Mouse (Mus musculus) neural tube, embryonic 14.5 days (tissue): ENCODE results near the gene March8. TPM values are rescaled to one million over a fixed set of nuclear protein-coding genes. Genes with fewer than 3 reads are reported as not detected.

Experiments
- ATAC-seq: fragments of 200-750 bp; cut with Nextera tagmentation; 2 replicates; pipeline ENCODE4 v1.8.0; 2017; ENCODE audit warnings: low read depth, mild to moderate bottlenecking, moderate TSS enrichment, moderate library complexity
- H3K27ac ChIP-seq: fragments of 300-500 bp; sonication (generic); 2 replicates; pipeline ENCODE4 v1.5.1; 2014; ENCODE audit warnings: low read depth, mild to moderate bottlenecking, control low read depth, low read length, moderate library complexity, mixed read lengths
- H3K27me3 ChIP-seq: fragments of 300-500 bp; sonication (generic); 2 replicates; pipeline ENCODE4 v1.6.1; 2014; ENCODE audit warnings: low read length; ENCODE audit not compliant: control insufficient read depth, insufficient read depth
- H3K36me3 ChIP-seq: fragments of 300-500 bp; sonication (generic); 2 replicates; pipeline ENCODE4 v1.6.1; 2014; ENCODE audit warnings: low read length, mixed read lengths; ENCODE audit not compliant: control insufficient read depth, insufficient read depth
- H3K4me1 ChIP-seq: fragments of 300-500 bp; sonication (generic); 2 replicates; pipeline ENCODE4 v1.6.1; 2014; ENCODE audit warnings: low read length; ENCODE audit not compliant: control insufficient read depth, insufficient read depth
- H3K4me2 ChIP-seq: fragments of 300-500 bp; sonication (generic); 2 replicates; pipeline ENCODE4 v1.6.1; 2014; ENCODE audit warnings: mild to moderate bottlenecking, low read depth, low read length, control low read depth
- H3K4me3 ChIP-seq: fragments of 300-500 bp; sonication (generic); 2 replicates; pipeline ENCODE4 v1.5.1; 2014; ENCODE audit warnings: low read depth, low read length, control low read depth, mixed read lengths
- H3K9ac ChIP-seq: fragments of 300-500 bp; sonication (generic); replicated peaks from 2 replicates; pipeline ENCODE4 v1.6.1; 2014; ENCODE audit warnings: low read depth, mild to moderate bottlenecking, control low read depth, low read length, mixed read lengths
- H3K9me3 ChIP-seq: fragments of 300-500 bp; sonication (generic); 2 replicates; pipeline ENCODE4 v1.6.1; 2016; ENCODE audit warnings: low read length; ENCODE audit not compliant: control insufficient read depth
- WGBS: fragments of 180-500 bp; shearing (Covaris S2); extraction: QIAGEN DNeasy Blood & Tissue Kit; methylation state at CpG from one replicate; pipeline ENCODE4 v1.1.7; 2014; 5-methylcytosine and 5-hydroxymethylcytosine counted together
- polyA plus RNA-seq: library from polyadenylated mRNA; unstranded; fragments of >200 nt; fragmentation: Nextera tagmentation; extraction: Ambion mirVana; gene quantifications from 2 replicates; pipeline ENCODE4 v1.2.1, GENCODE M21; 2014

The March8 gene
- polyA plus RNA-seq, 1 experiment from 2014 or later = 72.8 TPM

DNA sequence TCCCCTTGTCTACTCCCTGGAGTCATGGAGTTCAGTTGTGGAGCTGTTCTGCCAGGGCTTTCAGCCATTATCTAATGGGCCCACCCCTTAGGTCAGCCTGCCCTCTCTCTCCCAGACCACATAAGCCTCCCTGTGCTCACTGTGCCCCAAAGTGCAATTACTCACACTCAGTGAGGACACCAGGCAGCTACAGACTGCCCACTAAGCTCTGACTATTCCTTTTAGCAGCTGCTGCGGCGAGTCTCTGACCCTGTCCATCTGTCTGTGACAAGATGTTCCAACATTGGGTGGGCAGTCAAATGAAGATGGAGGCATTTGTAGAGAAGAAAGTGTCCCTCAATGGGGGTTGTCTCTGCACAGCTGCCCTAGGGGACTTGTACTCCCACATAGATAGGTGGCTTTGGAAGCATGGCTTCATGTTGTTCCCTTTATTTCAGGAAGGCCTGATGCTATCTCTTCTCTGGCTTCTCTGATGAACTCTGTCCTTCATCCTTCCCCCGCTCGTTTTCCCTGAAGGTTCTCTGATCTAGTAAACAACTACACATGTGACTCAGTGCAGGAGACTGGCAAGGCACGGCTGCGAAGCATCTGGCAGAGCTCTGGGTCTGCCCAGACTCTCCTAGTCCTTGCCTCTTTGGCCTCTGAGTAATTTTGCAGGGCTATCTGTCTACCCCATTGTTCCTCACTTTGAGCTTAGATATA, 70.3 kb downstream of the March8 start:
- Histone ChIP-seq H3K4me3 (no peak overlapping the region), H3K4me1 (no peaks in the 10 kb centered on the region), H3K36me3 (peaks cover 10% of the 10 kb centered on the region; the same call in 1 of the 2 replicates), H3K27ac (no peak overlapping the region), H3K9ac (no peak overlapping the region), H3K9me3 (no peaks in the 10 kb centered on the region), H3K4me2 (no peak overlapping the region), H3K27me3 (no peaks in the 10 kb centered on the region)
- 90% methylated on average over 6 of the region's 6 CpGs for WGBS
- ATAC-seq = no peak

DNA sequence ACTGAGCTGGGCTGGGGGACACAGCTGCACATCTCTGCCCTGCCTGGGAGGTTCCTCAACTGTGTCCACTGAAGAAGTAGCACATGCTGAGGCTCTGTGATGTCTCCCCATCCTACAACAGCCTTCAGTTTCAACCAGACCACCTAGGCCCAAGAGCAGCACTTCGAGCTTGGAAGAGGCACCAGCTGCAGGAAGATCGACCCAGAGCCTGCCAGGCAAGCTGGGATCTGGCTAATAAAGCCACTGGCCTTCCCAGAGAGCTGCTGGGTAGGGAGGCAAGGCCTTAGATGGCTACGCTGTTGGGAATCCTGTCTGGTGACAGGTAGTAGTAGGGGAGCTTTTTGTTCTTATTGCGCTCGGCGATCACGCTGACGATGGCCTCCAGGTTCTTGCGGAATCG, 72.6 kb downstream of the March8 start:
- Histone ChIP-seq H3K36me3 (peaks cover 10% of the 10 kb centered on the region; the same call in 1 of the 2 replicates), H3K4me1 (no peaks in the 10 kb centered on the region), H3K4me2 (no peak overlapping the region), H3K27me3 (no peaks in the 10 kb centered on the region), H3K4me3 (no peak overlapping the region), H3K9me3 (no peaks in the 10 kb centered on the region), H3K27ac (no peak overlapping the region), H3K9ac (no peak overlapping the region)
- 96% methylated on average over 10 of the region's 10 CpGs for WGBS
- no peak for ATAC-seq

DNA sequence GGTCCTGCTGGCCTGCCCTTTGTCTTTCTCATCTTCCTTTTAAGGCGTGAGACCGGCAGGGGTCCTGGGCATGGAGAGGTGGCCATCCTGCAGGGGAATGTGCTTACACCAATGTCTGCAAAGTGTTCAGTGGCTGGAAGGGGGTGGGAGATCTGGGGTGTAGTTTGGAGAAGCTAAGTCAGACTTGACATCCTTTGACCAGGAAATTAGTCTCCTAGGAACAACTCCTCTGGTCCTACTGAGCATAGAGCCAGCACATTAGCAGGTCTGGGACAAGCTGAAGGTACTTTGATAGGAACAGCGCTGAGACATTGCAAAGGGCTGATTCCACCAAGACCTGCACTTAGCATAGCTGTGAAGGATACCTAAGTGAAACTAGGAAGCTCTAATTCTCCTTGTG, 73.9 kb downstream of the March8 start:
- Histone ChIP-seq H3K4me3 (no peak overlapping the region), H3K36me3 (peaks cover 10% of the 10 kb centered on the region; the same call in 1 of the 2 replicates), H3K4me1 (no peaks in the 10 kb centered on the region), H3K27ac (no peak overlapping the region), H3K4me2 (no peak overlapping the region), H3K9me3 (no peaks in the 10 kb centered on the region), H3K27me3 (no peaks in the 10 kb centered on the region), H3K9ac (no peak overlapping the region)
- 81% methylated on average over 3 of the region's 3 CpGs for WGBS
- ATAC-seq = no peak

DNA sequence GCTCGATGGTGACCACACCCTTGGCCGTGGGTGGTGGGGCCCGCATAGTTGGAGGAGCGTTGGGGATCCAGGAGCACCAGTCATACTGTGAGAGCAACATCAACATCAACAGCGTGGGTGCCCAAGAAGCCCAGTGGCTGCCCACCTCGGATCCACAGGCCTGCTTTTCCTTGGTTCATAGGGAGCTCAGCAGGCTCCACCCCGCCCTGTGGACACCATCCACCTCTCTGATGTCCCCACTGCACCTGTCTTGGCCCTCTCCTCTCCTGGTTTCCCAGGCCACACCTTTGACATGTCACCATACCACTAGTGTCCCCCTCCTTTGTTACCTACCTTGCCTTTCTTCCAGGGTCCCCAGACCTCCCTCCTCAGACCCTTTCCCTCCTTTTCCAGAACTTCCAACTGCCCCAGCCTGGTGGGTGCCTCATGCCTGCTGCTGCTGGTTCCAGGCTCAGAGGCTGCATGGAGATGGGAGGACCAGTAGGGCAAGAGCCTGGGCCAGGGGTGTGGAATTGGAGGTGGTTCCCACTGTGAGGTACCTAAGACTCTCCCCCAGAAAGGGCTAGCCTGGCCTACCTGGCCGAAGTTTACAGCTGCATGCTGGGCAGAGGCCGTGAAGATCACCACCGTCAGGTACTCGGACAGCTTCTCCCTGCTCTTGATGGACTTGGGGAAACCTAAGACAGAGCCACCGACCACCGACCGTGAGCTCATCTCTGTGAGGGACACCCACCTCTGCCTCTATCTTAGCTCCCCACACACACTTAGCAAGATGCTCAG, 74.9 kb downstream of the March8 start:
- Histone ChIP-seq H3K4me3 (no peak overlapping the region), H3K27me3 (no peaks in the 10 kb centered on the region), H3K4me2 (no peak overlapping the region), H3K9ac (no peak overlapping the region), H3K9me3 (no peaks in the 10 kb centered on the region), H3K36me3 (peaks cover 10% of the 10 kb centered on the region; the same call in 1 of the 2 replicates), H3K4me1 (no peaks in the 10 kb centered on the region), H3K27ac (no peak overlapping the region)
- no peak for ATAC-seq
- 96% methylated on average over 14 of the region's 14 CpGs for WGBS

- H3K27ac ChIP-seq = no peak overlapping the region
- no peak for ATAC-seq
- 87% methylated on average over 12 of the region's 12 CpGs for WGBS
Measured at GRCm38 (mm10) chr6:116415126-116415676, 77.4 kb downstream of the March8 start.

GRCm38 (mm10) chr6:116416000-116416552, 78.3 kb downstream of the March8 start:
- no peaks in the 10 kb centered on the region for H3K27me3 ChIP-seq
- no peak overlapping the region for H3K4me3 ChIP-seq
- H3K9ac ChIP-seq = no peak overlapping the region
- H3K4me2 ChIP-seq = no peak overlapping the region
- H3K27ac ChIP-seq = no peak overlapping the region
- H3K9me3 ChIP-seq = no peaks in the 10 kb centered on the region
- H3K36me3 ChIP-seq = 0 out of 2 replicates have a peak, but pooled peaks cover 6% of the 10 kb centered on the region
- ATAC-seq = no peak
- H3K4me1 ChIP-seq = no peaks in the 10 kb centered on the region
- WGBS = 89% methylated on average over 6 of the region's 6 CpGs

More at GRCm38 (mm10) chr6:116415126-116415676, 77.4 kb downstream of the March8 start:
- no peak overlapping the region for H3K4me2 ChIP-seq
- H3K9ac ChIP-seq = no peak overlapping the region
- no peaks in the 10 kb centered on the region for H3K9me3 ChIP-seq
- H3K27me3 ChIP-seq = no peaks in the 10 kb centered on the region
- no peak overlapping the region for H3K4me3 ChIP-seq
- 0 out of 2 replicates have a peak, but pooled peaks cover 6% of the 10 kb centered on the region for H3K36me3 ChIP-seq
- H3K4me1 ChIP-seq = no peaks in the 10 kb centered on the region

DNA sequence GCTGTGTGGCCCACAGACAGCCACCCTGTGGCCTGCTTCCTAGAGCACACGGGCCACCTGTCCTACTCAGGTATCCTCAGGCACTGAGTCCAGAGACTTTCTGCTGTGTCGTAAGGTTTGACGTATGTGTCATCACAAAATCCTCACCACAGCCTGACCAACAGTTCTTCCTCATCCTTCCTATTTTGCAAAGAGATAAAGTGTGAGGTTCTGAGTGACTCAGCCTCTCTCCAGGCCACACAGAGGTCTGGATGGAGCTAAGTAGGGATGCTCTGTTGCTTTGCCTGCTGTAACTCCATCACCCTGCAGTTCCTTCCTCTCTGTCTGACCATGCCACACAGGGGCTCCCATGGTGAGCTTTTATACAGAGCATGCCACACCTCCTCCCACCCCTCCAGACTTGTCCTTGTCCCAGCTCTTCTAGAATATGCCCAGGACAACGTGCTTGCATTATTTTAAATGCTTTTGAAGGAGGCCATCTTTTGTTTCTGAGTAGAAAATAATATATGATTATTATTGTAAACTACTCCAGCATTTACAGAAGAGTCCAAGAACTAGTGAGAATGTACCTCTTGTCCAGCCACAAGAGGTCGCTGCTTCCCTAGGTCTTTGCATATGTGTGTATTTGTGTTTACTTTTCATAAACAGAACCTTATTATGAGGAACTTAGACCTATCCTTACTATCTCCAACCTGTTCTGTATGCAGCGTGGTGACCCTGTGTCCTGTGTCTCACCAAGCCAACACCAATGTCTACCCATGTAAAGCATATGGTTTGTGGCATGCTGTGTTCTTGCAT, 79.9 kb downstream of the March8 start:
- H3K4me1 ChIP-seq = no peaks in the 10 kb centered on the region
- H3K4me3 ChIP-seq = no peak overlapping the region
- H3K9ac ChIP-seq = no peak overlapping the region
- no peaks in the 10 kb centered on the region for H3K9me3 ChIP-seq
- H3K27me3 ChIP-seq = no peaks in the 10 kb centered on the region
- H3K4me2 ChIP-seq = no peak overlapping the region
- H3K27ac ChIP-seq = no peak overlapping the region
- 0 out of 2 replicates have a peak, but pooled peaks cover under 1% of the 10 kb centered on the region for H3K36me3 ChIP-seq
- no peak for ATAC-seq
- WGBS = 68% methylated on average over 6 of the region's 6 CpGs

- Histone ChIP-seq H3K27me3 (no peaks in the 10 kb centered on the region), H3K4me1 (no peaks in the 10 kb centered on the region), H3K9me3 (no peaks in the 10 kb centered on the region), H3K36me3 (no peaks in the 10 kb centered on the region), H3K27ac (no peak overlapping the region), H3K9ac (no peak overlapping the region), H3K4me3 (no peak overlapping the region), H3K4me2 (no peak overlapping the region)
- 81% methylated on average over 1 of the region's 1 CpGs for WGBS
- no peak for ATAC-seq
Measured at GRCm38 (mm10) chr6:116418487-116418886, 80.7 kb downstream of the March8 start.
